In genomic region chr14:27058535-27059223, GRCm38 (mm10) we compare ENCODE assay signal across 15 mouse cellular contexts. TPM values are rescaled to one million over a fixed set of nuclear protein-coding genes. Genes with fewer than 3 reads are reported as not detected.
DNase-seq lines count a peak whose midpoint lies in the region; ATAC-seq and TF ChIP-seq lines count a peak whose summit lies in the region.
"Had no signal": no experiment of that assay in that cellular context is flagged by ENCODE, and none has a peak within 500 bp of the region (broad histone marks: within the 10 kb centered on the region; RNA-seq: fewer than 3 reads in every experiment).

No protein-coding gene starts in this region.

- no peak for TF ChIP-seq POLR2A in limb, embryonic 14.5 days (IDR thresholded peaks at IDR 0.05; ENCODE audit: borderline replicate concordance, extremely low read depth, insufficient read depth, insufficient read length)

- no peaks in the 10 kb centered on the region for H3K36me3 ChIP-seq in heart, postnatal 0 days (replicated peaks; ENCODE audit: control insufficient read depth, insufficient read depth, low read length)
- H3K36me3 ChIP-seq in ES-E14 (ENCODE audit: control insufficient read depth, insufficient read depth, low read length, poor library complexity, severe bottlenecking), result peaks cover 6% of the 10 kb centered on the region; the same call in 1 of the 2 replicates
- no peaks in the 10 kb centered on the region for H3K36me3 ChIP-seq in embryonic facial prominence, embryonic 13.5 days
- H3K36me3 ChIP-seq in limb, embryonic 14.5 days (ENCODE audit: control insufficient read depth, insufficient read depth, low read length), result 0 out of 2 replicates have a peak, but pooled peaks cover 4% of the 10 kb centered on the region
- H3K36me3 ChIP-seq: G1E; midbrain, embryonic 15.5 days had no signal

- intact Hi-C loops in left cerebral cortex, adult 2 months (cut with DNase I), result loop anchor here (10.0 kb wide), 1 partner anchor 684 kb away; no protein-coding TSS in a partner anchor

- TF ChIP-seq CTCF in heart, postnatal 0 days (IDR thresholded peaks at IDR 0.05; ENCODE audit: low read depth), result no peak
- TF ChIP-seq CTCF in left cerebral cortex, adult 2 months (IDR thresholded peaks at IDR 0.05), result no peak; the same call in 1 of the 2 replicates

- DNase-seq in heart, postnatal 0 days (ENCODE audit: low spot score), result no peak
- DNase-seq in heart, adult 9 months (ENCODE audit: low spot score in 2 of 2), result no peak
- DNase-seq in ES-E14 (ENCODE audit: low read depth, low spot score), result no peak
- no peak for DNase-seq in limb, embryonic 14.5 days (ENCODE audit: low spot score)
- no peak for DNase-seq in layer of hippocampus, postnatal 10 days (ENCODE audit: low spot score in 2 of 2)
- DNase-seq in left cerebral cortex, adult 2 months (ENCODE audit: extremely low spot score in 1 of 2, low spot score in 2 of 2), result no peak
- no peak for DNase-seq in thymus, postnatal 14 days
- DNase-seq: adrenal gland, postnatal 14 days; cerebellum, adult 9-10 months; thymus, postnatal 4 days had no signal

- H3K27me3 ChIP-seq in heart, postnatal 0 days (ENCODE audit: control insufficient read depth, insufficient read depth, low read length), result no peaks in the 10 kb centered on the region
- H3K27me3 ChIP-seq in embryonic facial prominence, embryonic 13.5 days, result no peaks in the 10 kb centered on the region
- no peaks in the 10 kb centered on the region for H3K27me3 ChIP-seq in limb, embryonic 14.5 days (ENCODE audit: control insufficient read depth, insufficient read depth, low read length)
- H3K27me3 ChIP-seq: midbrain, embryonic 15.5 days had no signal

- no peak overlapping the region for H3K9ac ChIP-seq in heart, postnatal 0 days (replicated peaks; ENCODE audit: low read depth, low read length)
- H3K9ac ChIP-seq in ES-E14 (ENCODE audit: insufficient read depth, low read depth, low read length, poor library complexity, severe bottlenecking), result 0 out of 2 replicates have a peak overlapping the region, but pooled peaks have one; percentile 25
- no peak overlapping the region; the same call in 1 of the 2 replicates for H3K9ac ChIP-seq in embryonic facial prominence, embryonic 13.5 days
- H3K9ac ChIP-seq in limb, embryonic 14.5 days (ENCODE audit: low read depth, low read length, severe bottlenecking), result no peak overlapping the region
- H3K9ac ChIP-seq: liver, embryonic 14.5 days; midbrain, embryonic 15.5 days had no signal

- peak overlapping the region; percentile 51 for H3K4me2 ChIP-seq in heart, postnatal 0 days (ENCODE audit: low read depth, low read length)
- H3K4me2 ChIP-seq in embryonic facial prominence, embryonic 13.5 days, result peak overlapping the region; percentile 32
- H3K4me2 ChIP-seq in limb, embryonic 14.5 days (replicated peaks; ENCODE audit: low read depth, low read length, severe bottlenecking), result peak overlapping the region; percentile 26
- H3K4me2 ChIP-seq: midbrain, embryonic 15.5 days had no signal

- in situ Hi-C loops in ES-E14 (cut with MboI; ENCODE audit: low sequenced_read_pairs in 2 of 2, unreplicated experiment in 2 of 2), result no loop called here

- no peak overlapping the region for H3K27ac ChIP-seq in heart, postnatal 0 days (ENCODE audit: low read depth)
- H3K27ac ChIP-seq in ES-E14 (ENCODE audit: insufficient read depth, low read depth, low read length, poor library complexity, severe bottlenecking), result no peak overlapping the region
- H3K27ac ChIP-seq in embryonic facial prominence, embryonic 13.5 days, result peak overlapping the region; percentile 63
- peak overlapping the region; percentile 78 for H3K27ac ChIP-seq in limb, embryonic 14.5 days (replicated peaks; ENCODE audit: low read depth, low read length)
- H3K27ac ChIP-seq in left cerebral cortex, adult 2 months, result no peak overlapping the region
- H3K27ac ChIP-seq: liver, embryonic 14.5 days; midbrain, embryonic 15.5 days had no signal

- H3K4me3 ChIP-seq in heart, postnatal 0 days (ENCODE audit: low read depth, low read length), result peak overlapping the region; percentile 16; the same call in 1 of the 2 replicates
- no peak overlapping the region for H3K4me3 ChIP-seq in ES-E14 (ENCODE audit: insufficient read depth in 1 of 2, low read depth in 1 of 2, low read length in 2 of 2, poor library complexity in 1 of 2, severe bottlenecking in 1 of 2)
- no peak overlapping the region for H3K4me3 ChIP-seq in embryonic facial prominence, embryonic 13.5 days
- no peak overlapping the region for H3K4me3 ChIP-seq in limb, embryonic 14.5 days (replicated peaks; ENCODE audit: low read length)
- no peak overlapping the region for H3K4me3 ChIP-seq in left cerebral cortex, adult 2 months
- H3K4me3 ChIP-seq: midbrain, embryonic 15.5 days had no signal

- no peak for TF ChIP-seq EP300 in heart, postnatal 0 days (IDR thresholded peaks at IDR 0.05; ENCODE audit: low read depth)

- H3K9me3 ChIP-seq in heart, postnatal 0 days (replicated peaks; ENCODE audit: control insufficient read depth, low read length), result no peaks in the 10 kb centered on the region
- H3K9me3 ChIP-seq in ES-E14 (ENCODE audit: control insufficient read depth, insufficient read depth, low read depth, low read length), result no peaks in the 10 kb centered on the region
- H3K9me3 ChIP-seq in embryonic facial prominence, embryonic 13.5 days, result no peaks in the 10 kb centered on the region
- no peaks in the 10 kb centered on the region for H3K9me3 ChIP-seq in limb, embryonic 14.5 days (ENCODE audit: control insufficient read depth, low read length)
- H3K9me3 ChIP-seq: G1E; midbrain, embryonic 15.5 days had no signal

- no peak for ATAC-seq in heart, postnatal 0 days (ENCODE audit: insufficient read depth, low read depth)
- ATAC-seq in embryonic facial prominence, embryonic 13.5 days (ENCODE audit: insufficient number of reproducible peaks, insufficient read depth, low FRiP score, low TSS enrichment, low read depth), result no peak
- peak; percentile 2; the same call in 1 of the 2 replicates for ATAC-seq in limb, embryonic 14.5 days (ENCODE audit: low FRiP score, low read depth)
- ATAC-seq: forebrain, embryonic 14.5 days; midbrain, embryonic 15.5 days had no signal

- H3K4me1 ChIP-seq in heart, postnatal 0 days (ENCODE audit: control insufficient read depth, insufficient read depth), result peaks cover 15% of the 10 kb centered on the region
- H3K4me1 ChIP-seq in ES-E14 (ENCODE audit: control insufficient read depth in 2 of 2, insufficient read depth in 2 of 2, low read length in 2 of 2, poor library complexity in 1 of 2), result peaks cover 10 to 29% of the 10 kb centered on the region in 2 experiments
- peaks cover 54% of the 10 kb centered on the region for H3K4me1 ChIP-seq in embryonic facial prominence, embryonic 13.5 days
- H3K4me1 ChIP-seq in limb, embryonic 14.5 days (ENCODE audit: control insufficient read depth, insufficient read depth, low read length), result peaks cover 35% of the 10 kb centered on the region

- WGBS in heart, postnatal 0 days, result 14% methylated on average over 13 of the region's 13 CpGs
- 15% methylated on average over 13 of the region's 13 CpGs for WGBS in embryonic facial prominence, embryonic 13.5 days
- 9% methylated on average over 13 of the region's 13 CpGs for WGBS in limb, embryonic 14.5 days

TF ChIP-seq in ES-E14, 5 proteins besides CTCF, POLR2A, EP300 and RAD21:
- 0 out of 2 replicates have a peak, but pooled peaks have one; percentile 31 for TF ChIP-seq ZNF384 (IDR thresholded peaks at IDR 0.05; ENCODE audit: low read depth, low read length)
- TF ChIP-seq MAFK (IDR thresholded peaks at IDR 0.05; ENCODE audit: insufficient read depth, low read depth, low read length), result no peak

RNA-seq across cellular contexts. Expression of gene Il17rd, which starts 19.9 kb away (rescaled TPM):
- total RNA-seq in heart, postnatal 0 days (2014; rRNA removed; ENCODE audit: low replicate concordance), result 3.5 and 4.2 TPM in 2 replicates
- 0.63 and 0.86 TPM in 2 replicates for polyA plus RNA-seq in heart, postnatal 0 days (2015; fragmentation: Nextera tagmentation; extraction: Ambion mirVana)
- total RNA-seq in ES-E14 (2012; rRNA removed), result 28.2 and 43.6 TPM in 2 replicates
- polyA plus RNA-seq in embryonic facial prominence, embryonic 13.5 days (2015; fragmentation: Nextera tagmentation; extraction: Ambion mirVana), result 6.8 and 6.9 TPM in 2 replicates
- polyA plus RNA-seq in limb, embryonic 14.5 days (2012; rRNA removed), result 15.4 and 19.1 TPM in 2 replicates
- 6.0 and 9.3 TPM in 2 replicates for polyA plus RNA-seq in limb, embryonic 14.5 days (2014; fragmentation: Nextera tagmentation; extraction: Ambion mirVana)
- total RNA-seq in layer of hippocampus, postnatal 10 days (2021), result 1 to 10 TPM; 5.8 to 6.5 TPM
- total RNA-seq in left cerebral cortex, adult 2 months (2021), result 1 to 10 TPM; 2.6 to 2.7 TPM
- polyA plus RNA-seq: G1E had no signal

RNA-seq across cellular contexts. Expression of gene Arhgef3, which starts 56.0 kb away (rescaled TPM):
- 21.4 and 24.1 TPM in 2 replicates for total RNA-seq in heart, postnatal 0 days (2014; rRNA removed; ENCODE audit: low replicate concordance)
- 15.2 and 17.9 TPM in 2 replicates for polyA plus RNA-seq in heart, postnatal 0 days (2015; fragmentation: Nextera tagmentation; extraction: Ambion mirVana)
- 7.5 and 7.6 TPM in 2 replicates for total RNA-seq in ES-E14 (2012; rRNA removed)
- 12.6 and 12.8 TPM in 2 replicates for polyA plus RNA-seq in embryonic facial prominence, embryonic 13.5 days (2015; fragmentation: Nextera tagmentation; extraction: Ambion mirVana)
- 14.3 and 14.8 TPM in 2 replicates for polyA plus RNA-seq in limb, embryonic 14.5 days (2012; rRNA removed)
- 22.5 and 26.1 TPM in 2 replicates for polyA plus RNA-seq in limb, embryonic 14.5 days (2014; fragmentation: Nextera tagmentation; extraction: Ambion mirVana)
- 10 to 100 TPM; 34.4 to 35.7 TPM for total RNA-seq in layer of hippocampus, postnatal 10 days (2021)
- total RNA-seq in left cerebral cortex, adult 2 months (2021), result 10 to 100 TPM; 62.0 to 75.0 TPM

Comparison
In these comparisons a context has a peak if more than half of its experiments do, and no peak if none do; other contexts are left out.
1. H3K27ac ChIP-seq: peak in embryonic facial prominence, embryonic 13.5 days (single experiment) and limb, embryonic 14.5 days (single experiment); none in heart, postnatal 0 days (single experiment), ES-E14 (single experiment) and left cerebral cortex, adult 2 months (single experiment).
2. Peak in every context shown above with its lines, with median percentiles within 50 percentile points of each other: H3K4me2 ChIP-seq.